Mouse (Mus musculus): ENCODE data around the gene Kcnk7. TPM values are rescaled to one million over a fixed set of nuclear protein-coding genes. Genes with fewer than 3 reads are reported as not detected.
A peak's percentile ranks its signal among the peaks of the same experiment; 100 is the strongest.
"Not testable (repeated sequence)": the region's sequence is repeated elsewhere in the genome, so short reads cannot be mapped to it uniquely, and the experiment has no call there.

Kcnk7 gene
- total RNA-seq (2015; ENCODE audit: low replicate concordance) (not detected in 2 replicates), total RNA-seq (2017; ENCODE audit: low replicate concordance) (not detected in 2 replicates)

DNA sequence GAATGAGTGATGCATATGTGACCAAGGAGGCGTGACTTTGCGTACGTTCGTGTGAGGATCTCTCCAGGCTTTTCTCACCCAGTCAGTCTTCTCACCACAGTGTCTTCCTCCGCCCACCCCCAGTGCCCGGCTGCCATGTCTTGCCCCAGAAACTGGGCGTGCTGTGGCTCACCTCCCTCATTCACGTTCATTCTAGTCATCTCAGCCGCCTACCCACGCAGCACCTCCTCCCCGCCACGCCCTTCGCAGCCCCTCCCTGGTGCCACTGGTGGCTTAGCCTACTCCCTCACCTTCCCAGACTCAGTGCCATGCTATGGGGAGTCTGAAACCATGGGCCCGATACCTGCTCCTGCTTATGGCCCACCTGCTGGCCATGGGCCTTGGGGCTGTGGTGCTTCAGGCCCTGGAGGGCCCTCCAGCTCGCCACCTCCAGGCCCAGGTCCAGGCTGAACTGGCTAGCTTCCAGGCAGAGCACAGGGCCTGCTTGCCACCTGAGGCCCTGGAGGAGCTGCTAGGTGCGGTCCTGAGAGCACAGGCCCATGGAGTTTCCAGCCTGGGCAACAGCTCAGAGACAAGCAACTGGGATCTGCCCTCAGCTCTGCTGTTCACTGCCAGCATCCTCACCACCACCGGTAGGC lies at the start of gene Kcnk7:
Gene Kcnk7 (plus strand): TSS at position 205 of the 638 bp plus-strand sequence.
- ATAC-seq (replicated peaks; ENCODE audit: low FRiP score, poor library complexity, severe bottlenecking) = peak; percentile 87

DNA sequence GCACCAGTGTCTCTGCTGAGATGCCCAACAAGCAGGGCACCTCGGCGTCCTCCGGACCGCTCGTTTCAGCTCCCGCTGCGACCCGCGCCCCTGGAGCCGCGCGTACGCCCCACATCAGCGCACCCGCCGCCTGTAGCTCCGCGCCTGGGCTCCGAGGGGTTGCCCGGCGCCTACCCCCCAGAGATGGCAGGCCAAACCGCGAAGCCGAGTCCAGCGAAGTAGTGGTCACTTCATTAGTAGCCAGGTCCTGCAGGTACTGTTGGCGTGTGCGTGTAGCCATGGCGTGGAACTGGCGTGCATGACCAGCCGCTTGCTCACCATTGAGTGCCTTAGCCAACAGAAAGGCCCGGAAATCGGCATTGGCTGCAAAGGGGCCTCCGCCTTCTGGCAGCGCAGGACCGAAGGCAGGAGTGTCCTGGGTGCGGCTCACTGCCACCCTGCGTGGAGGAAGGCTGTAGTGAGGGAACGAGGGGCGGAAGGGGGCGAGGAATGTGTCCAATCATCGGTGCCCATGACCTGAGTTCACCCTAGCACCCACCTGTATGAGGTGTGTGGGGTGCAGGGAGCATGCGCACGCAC lies 49.4 kb upstream of the Kcnk7 start:
- ATAC-seq (replicated peaks; ENCODE audit: low FRiP score, poor library complexity, severe bottlenecking) = no peak

DNA sequence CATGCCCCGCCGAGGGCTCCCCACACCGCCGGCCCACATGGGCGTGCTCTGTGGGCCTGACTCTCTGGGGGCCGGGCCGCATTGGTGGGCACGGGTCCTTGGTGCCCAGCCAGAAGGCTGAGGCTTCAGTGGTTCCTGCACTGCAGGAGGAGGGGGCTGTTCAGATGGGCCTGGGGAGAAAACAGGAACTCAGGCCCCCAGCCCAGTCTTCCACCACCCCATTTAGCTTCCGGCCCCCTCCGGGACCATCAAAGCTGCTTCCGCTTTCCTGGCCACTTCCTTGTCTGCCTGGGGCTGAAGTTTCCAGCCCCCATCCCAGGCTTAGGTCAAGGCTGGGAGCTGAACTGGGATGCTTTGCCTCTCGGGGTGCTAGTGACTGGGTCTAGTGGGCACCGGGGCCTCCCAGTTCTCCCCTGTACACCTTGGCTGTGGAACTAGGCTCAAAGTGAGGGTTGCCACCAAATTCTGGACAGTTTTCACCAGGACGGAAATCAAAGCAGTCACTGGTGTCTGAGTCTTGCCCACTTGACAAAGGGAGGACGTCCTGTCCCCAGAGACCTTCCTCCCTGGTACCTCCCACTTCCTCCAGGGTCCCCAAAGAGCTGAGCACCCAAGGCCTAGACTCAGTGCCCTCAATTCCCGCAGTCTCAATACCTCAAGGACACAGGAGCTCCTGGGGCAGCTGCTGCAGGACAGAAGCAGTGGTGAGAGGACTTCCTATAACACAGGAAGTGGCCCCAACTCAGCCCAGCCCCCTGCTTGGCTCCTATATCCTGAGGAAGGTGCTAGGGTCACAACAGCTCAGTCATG lies 43.0 kb upstream of the Kcnk7 start:
- no peak for ATAC-seq (replicated peaks; ENCODE audit: low FRiP score, poor library complexity, severe bottlenecking)

DNA sequence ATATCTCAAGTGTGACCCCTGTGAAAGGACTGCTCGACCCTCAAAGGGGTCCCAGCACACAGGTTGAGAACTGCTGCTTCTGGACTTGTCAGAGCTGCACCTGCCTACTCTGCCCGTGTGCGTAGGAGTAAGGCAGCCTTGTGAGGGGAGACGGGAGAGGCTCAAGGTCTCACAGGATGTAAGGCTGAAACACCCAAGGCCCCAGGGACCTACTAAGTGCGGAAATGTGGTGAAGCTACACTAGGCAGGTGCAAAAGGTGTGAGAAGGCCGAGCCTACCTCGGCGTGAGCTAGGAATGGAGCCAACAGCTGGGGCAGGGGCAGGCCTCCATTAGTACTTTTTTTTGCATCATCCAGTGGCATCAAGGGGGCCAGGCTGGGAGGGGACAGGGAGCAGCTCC lies 41.9 kb upstream of the Kcnk7 start:
- no peak for ATAC-seq (replicated peaks; ENCODE audit: low FRiP score, poor library complexity, severe bottlenecking)

DNA sequence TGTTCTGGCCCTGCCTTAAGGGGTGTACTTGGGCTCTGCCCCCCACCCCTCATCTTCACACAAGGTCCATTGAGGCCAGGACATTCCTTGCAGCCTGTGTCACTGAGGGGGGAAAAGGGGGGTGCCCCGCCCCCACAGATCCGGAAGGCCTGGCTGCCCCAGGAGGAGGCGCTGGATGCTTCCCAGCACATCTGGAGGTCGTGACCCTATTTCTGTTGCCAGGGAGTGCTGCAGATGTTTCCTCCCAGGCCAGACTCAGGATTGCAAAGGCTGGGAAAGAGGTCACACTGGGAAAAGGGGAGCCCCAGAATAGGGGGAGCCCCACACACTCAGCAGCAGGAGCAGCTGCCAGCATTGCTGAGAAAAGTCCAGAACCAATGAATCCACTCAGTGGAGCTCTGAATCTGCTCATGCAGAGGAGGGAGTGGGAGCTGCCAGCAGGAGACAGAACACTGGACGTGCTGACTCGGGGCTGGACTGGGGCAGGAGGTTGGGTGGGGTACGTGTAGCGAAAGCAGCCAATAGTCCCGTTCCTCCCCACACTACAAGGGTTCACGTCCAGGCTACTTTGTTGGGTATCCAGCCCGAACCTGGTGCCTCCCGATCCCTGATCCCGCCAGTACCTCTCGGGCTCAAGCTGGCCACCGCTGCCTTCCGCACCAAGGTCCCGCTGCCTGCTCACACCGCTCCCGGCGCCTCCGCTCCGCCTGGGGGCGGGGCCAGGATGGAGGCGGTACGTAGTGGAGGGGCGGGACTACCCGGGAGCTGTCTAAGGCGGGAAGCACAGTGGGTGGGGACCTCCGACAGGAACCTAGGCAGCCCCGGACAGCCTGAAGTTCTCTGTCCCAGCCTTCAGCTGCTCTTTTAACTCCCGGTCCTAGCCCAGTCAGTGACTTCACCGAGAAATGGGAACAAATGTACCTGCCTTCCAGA lies 40.9 kb upstream of the Kcnk7 start, which contains the start of gene Sipa1:
Gene Sipa1 (minus strand): TSS at position 727 of the 933 bp plus-strand sequence.
- ATAC-seq (replicated peaks; ENCODE audit: low FRiP score, poor library complexity, severe bottlenecking) = peak; percentile 77

- peak; percentile 1; the same call in 1 of the 2 replicates for ATAC-seq (replicated peaks; ENCODE audit: low FRiP score, poor library complexity, severe bottlenecking)
Measured at GRCm38 (mm10) chr19:5664669-5665257, 39.4 kb upstream of the Kcnk7 start.

- ATAC-seq (replicated peaks; ENCODE audit: low FRiP score, poor library complexity, severe bottlenecking) = peak; percentile 73
Measured at GRCm38 (mm10) chr19:5665465-5665864, 38.7 kb upstream of the Kcnk7 start.

GRCm38 (mm10) chr19:5666386-5666785 lies 37.8 kb upstream of the Kcnk7 start:
- no peak for ATAC-seq (replicated peaks; ENCODE audit: low FRiP score, poor library complexity, severe bottlenecking)

DNA sequence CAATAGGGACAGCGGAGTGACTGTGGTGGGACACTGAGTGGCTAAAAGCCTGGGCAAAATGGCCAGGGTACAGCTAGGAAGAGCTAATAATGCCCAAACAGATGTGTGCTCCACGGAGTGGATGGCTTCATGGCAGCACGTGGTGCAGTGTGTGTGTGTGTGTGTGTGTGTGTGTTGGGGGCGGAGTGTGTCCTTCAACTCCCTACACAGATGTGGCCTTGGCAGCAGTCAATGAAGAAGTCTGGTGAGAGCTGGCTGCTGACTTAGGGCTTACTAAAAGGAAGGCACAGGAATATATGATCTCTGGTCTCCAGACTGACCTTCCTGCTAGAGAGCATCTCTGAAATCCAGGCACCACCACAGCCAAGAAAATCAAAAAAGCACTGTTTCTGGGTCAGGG lies 35.8 kb upstream of the Kcnk7 start:
- no peak for ATAC-seq (replicated peaks; ENCODE audit: low FRiP score, poor library complexity, severe bottlenecking)

- ATAC-seq (replicated peaks; ENCODE audit: low FRiP score, poor library complexity, severe bottlenecking) = no peak
Measured at GRCm38 (mm10) chr19:5680432-5680831, 23.7 kb upstream of the Kcnk7 start.

- ATAC-seq (replicated peaks; ENCODE audit: low FRiP score, poor library complexity, severe bottlenecking) = no peak
Measured at GRCm38 (mm10) chr19:5684236-5684635, 19.9 kb upstream of the Kcnk7 start.

GRCm38 (mm10) chr19:5684985-5685384 lies 19.2 kb upstream of the Kcnk7 start:
- no peak for ATAC-seq (replicated peaks; ENCODE audit: low FRiP score, poor library complexity, severe bottlenecking)

GRCm38 (mm10) chr19:5685431-5685830 lies 18.7 kb upstream of the Kcnk7 start:
- no peak for ATAC-seq (replicated peaks; ENCODE audit: low FRiP score, poor library complexity, severe bottlenecking)

DNA sequence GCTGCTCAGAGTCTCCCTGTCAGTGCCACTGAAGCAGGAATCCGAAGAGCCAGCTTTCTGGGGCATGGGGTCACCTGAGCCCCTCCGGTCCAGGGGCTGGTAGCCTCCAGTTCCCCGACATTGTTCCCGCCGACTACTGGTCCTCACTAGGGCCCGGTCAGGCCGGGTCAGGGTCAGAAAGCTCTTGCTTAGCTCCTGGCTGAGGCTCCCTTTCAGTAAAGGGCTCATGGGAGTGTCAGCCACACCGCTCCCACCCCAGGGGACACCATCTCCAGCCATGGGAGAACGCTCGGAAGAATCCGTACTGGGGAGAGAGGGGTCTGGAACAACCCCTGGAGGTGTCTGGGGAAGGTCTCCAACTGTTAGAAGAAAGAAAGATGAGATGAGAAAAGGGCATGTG lies 18.3 kb upstream of the Kcnk7 start:
- ATAC-seq (replicated peaks; ENCODE audit: low FRiP score, poor library complexity, severe bottlenecking) = no peak

DNA sequence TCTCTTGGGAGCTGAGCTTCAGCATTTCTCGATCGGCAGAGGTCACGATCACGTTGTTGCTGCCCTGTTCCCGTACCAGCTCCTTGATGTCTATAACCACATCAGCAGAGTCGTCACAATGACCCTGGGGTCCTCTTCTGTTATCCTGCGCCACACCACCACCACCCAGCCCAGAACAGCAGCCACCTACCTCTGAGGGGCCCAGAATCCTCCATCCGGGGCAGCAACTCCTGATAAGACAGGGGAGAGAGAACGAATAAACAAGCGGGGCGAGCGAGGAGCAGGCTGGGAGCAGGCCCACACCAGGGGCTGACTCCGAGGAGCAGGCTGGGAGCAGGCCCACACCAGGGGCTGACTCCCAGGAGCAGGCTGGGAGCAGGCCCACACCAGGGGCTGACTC lies 17.7 kb upstream of the Kcnk7 start:
- ATAC-seq (replicated peaks; ENCODE audit: low FRiP score, poor library complexity, severe bottlenecking) = no peak

DNA sequence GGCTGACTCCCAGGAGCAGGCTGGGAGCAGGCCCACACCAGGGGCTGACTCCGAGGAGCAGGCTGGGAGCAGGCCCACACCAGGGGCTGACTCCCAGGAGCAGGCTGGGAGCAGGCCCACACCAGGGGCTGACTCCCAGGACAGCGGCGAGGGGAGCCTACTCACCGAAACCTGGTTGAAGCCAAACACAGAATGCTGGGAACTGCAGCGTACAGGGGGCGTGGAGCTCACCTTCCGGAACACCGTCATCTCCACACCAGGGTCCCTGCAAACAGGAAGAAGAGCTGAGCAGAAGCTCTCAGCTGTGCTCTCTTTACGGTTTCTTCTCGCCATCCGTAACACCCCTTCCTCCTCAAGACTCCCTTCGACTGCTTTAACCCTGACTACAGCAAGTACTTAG lies 17.2 kb upstream of the Kcnk7 start:
- ATAC-seq (replicated peaks; ENCODE audit: low FRiP score, poor library complexity, severe bottlenecking) = not testable (repeated sequence)

GRCm38 (mm10) chr19:5687738-5688137 lies 16.4 kb upstream of the Kcnk7 start:
- ATAC-seq (replicated peaks; ENCODE audit: low FRiP score, poor library complexity, severe bottlenecking) = no peak

DNA sequence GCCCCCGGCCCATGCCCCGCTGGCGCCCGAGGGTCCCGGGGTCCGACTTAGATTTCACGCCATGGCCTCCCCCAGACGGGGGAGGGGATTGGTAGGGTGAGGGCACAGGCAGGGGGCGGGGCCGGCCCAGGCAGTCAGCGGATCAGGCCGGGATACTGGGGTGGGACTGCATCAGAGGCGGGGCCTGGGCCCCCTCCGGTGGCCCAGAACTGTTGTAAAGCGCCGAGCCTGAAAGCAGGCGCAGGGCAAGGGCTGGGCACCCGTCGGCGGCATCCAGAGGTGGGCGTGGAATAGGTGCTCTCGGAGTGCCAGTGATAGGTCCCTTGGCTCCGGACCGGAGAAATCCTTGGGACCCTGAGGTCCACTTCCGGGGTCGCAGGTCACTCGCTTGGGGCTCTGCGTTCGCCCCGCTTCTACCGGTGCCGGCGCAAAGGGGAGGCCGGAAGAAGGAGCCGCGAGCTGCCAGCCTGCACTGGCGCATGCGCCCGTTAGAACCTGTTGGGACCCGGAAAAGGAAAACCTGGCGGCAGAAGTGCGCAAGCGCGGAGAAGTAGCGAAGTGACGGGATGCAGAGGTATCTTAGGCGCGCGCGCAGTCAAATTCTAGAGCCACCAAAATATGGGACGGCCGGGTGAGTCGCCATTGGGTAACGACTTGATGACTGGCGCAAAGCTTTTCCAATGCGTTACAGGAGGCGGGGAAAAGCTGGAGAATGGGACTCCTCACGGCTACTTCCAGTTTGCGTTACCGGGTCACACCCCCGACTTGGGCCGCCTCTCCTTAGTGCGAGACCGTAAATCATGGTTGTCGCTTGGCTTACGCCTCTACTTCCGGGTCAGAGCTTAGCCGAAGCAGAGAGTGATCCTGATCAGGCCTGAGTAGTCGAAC lies 15.7 kb upstream of the Kcnk7 start, which contains the start of the genes Map3k11 and Pcnx3:
Gene Map3k11 (plus strand): TSS at position 543 of the 888 bp plus-strand sequence.
Gene Pcnx3 (minus strand): TSS at position 709 of the 888 bp plus-strand sequence.
- ATAC-seq (replicated peaks; ENCODE audit: low FRiP score, poor library complexity, severe bottlenecking) = peak; percentile 72

Measured in erythroid progenitor cell, adult 5-6 weeks (primary cell).